Mouse (Mus musculus) C2C12 (cell line): ENCODE measurements around the gene Gm17581. TPM values are rescaled to one million over a fixed set of nuclear protein-coding genes. Genes with fewer than 3 reads are reported as not detected.
"Not testable (repeated sequence)": the region's sequence is repeated elsewhere in the genome, so short reads cannot be mapped to it uniquely, and the experiment has no call there.

Source experiments
- H3K27me3 ChIP-seq: one replicate; pipeline ENCODE4 v1.6.1; 2011; ENCODE audit not compliant: control insufficient read depth, insufficient read depth, insufficient read length
- H3K36me3 ChIP-seq: one replicate; pipeline ENCODE4 v1.6.1; 2011; ENCODE audit not compliant: control insufficient read depth, insufficient read depth
- H3K4me3 ChIP-seq: one replicate; pipeline ENCODE4 v1.5.1; 2011; ENCODE audit warnings: mild to moderate bottlenecking, control low read depth; ENCODE audit not compliant: poor library complexity, insufficient read depth, severe bottlenecking
- H3K79me2 ChIP-seq: one replicate; pipeline ENCODE4 v1.6.1; 2011; ENCODE audit not compliant: control insufficient read depth, insufficient read depth
- H3K79me3 ChIP-seq: one replicate; pipeline ENCODE4 v1.6.1; 2011; ENCODE audit warnings: low read depth, control low read depth
- H3ac ChIP-seq: one replicate; pipeline ENCODE3; 2011; ENCODE audit warnings: low read depth; ENCODE audit not compliant: control insufficient read depth, insufficient read length
- CEBPB ChIP-seq: IDR thresholded peaks from one replicate; pipeline ENCODE4 v1.6.1; 2011; ENCODE audit warnings: low read depth, mild to moderate bottlenecking, control low read depth, moderate library complexity
- CTCF ChIP-seq: IDR thresholded peaks from one replicate; pipeline ENCODE4 v1.5.1; 2011; ENCODE audit not compliant: control insufficient read depth, insufficient read depth, insufficient read length
- FOSL1 ChIP-seq: IDR thresholded peaks from one replicate; pipeline ENCODE4 v1.8.0; 2011; ENCODE audit warnings: mild to moderate bottlenecking, low read length; ENCODE audit not compliant: poor library complexity, insufficient read depth, severe bottlenecking
- MAX ChIP-seq: IDR thresholded peaks from one replicate; pipeline ENCODE4 v1.6.1; 2011; ENCODE audit warnings: mild to moderate bottlenecking, control low read depth
- MYOD1 ChIP-seq: IDR thresholded peaks from one replicate; pipeline ENCODE4 v1.6.1; 2011; ENCODE audit warnings: low read depth; ENCODE audit not compliant: control insufficient read depth, insufficient read length
- MYOG ChIP-seq: IDR thresholded peaks from one replicate; pipeline ENCODE4 v1.6.1; 2011; ENCODE audit not compliant: control insufficient read depth, insufficient read length; ENCODE audit errors: extremely low read depth
- USF1 ChIP-seq: IDR thresholded peaks from one replicate; pipeline ENCODE4 v1.6.1; 2011; ENCODE audit warnings: low read depth, mild to moderate bottlenecking, control low read depth, moderate library complexity
- long read RNA-seq, 2 experiments: library from polyadenylated mRNA; unstranded; transcript quantifications; one replicate each; pipeline ENCODE4 v2.0.0; 2019 to 2020
- polyA plus RNA-seq: library from polyadenylated mRNA; unstranded; fragments of >200 nt; fragmentation: generic; extraction: Trizol; gene quantifications from one replicate; pipeline ENCODE4 v1.2.1, GENCODE M21; 2012; ENCODE audit warnings: missing spikeins

Gene Gm17581
- polyA plus RNA-seq, result not detected
- long read RNA-seq, experiment 1, result 0 reads
- long read RNA-seq, experiment 2, result 0 reads

DNA sequence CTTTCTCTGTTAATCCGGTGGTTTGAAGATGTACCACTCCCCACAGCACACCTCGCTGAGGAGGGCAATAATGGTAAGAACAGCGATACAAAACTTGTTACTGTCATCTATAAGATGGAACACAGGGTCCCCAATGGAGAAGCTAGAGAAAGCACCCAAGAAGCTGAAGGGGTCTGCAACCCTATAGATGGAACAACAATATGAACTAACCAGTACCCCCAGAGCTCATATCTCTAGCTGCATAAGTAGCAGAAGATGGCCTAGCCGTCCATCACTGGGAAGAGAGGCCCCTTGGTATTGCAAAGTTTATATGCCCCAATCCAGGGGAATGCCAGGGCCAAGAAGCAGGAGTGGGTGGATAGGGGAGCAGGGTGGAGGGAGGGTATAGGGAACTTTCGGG, at the start of gene Gm17581:
TSS of gene Gm17581 (minus strand) at position 101 of the 400 bp plus-strand sequence.
- not testable (repeated sequence) for H3K79me2 ChIP-seq, H3K27me3 ChIP-seq, H3K4me3 ChIP-seq

DNA sequence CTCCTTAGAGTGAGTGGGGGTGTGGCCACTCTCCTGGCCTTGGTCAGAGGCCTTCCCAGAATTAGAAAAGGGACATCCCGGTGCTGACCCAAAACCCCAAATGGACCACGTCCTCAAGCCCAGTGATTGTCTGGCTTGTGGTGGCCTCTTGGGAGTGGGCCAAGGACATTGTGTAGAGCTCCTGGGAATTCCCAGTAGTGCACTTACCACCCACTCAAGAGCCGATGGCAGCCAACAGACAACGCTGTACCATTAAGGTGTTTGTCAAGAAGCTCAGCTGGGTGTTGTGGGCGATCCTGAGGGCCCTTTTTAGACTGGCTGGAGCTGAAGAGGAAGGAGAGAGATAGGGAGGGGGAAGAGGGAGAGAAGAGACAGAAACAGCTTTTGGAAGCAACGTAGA, 48.9 kb upstream of the Gm17581 start:
- Histone ChIP-seq H3ac (no peak overlapping the region), H3K79me2 (no peaks in the 10 kb centered on the region), H3K27me3 (peaks cover 26% of the 10 kb centered on the region), H3K79me3 (no peaks in the 10 kb centered on the region), H3K4me3 (no peak overlapping the region), H3K36me3 (no peaks in the 10 kb centered on the region)
- TF ChIP-seq FOSL1, result no peak

More for the DNA sequence above, at the start of gene Gm17581:
- not testable (repeated sequence) for H3K36me3 ChIP-seq, H3ac ChIP-seq, H3K79me3 ChIP-seq

DNA sequence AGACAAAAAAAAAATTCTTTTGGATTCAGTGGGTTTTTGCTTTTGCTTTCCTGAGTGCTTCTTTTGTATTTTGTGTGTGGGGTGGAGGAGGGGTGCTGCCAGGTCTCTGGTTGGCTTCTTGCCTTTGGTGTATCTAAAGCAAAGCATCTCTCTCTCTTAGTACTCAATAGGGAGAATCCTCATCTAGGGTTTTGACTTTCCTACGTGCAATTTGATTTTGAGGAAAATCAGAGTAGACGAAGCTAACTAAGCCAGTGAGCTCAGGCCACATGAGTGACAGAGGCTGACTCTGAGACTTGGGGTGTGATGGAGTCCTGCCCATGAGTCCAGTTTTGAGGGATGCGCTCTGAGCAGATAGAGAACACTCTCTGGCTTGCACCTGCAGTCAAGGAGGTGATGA, 43.8 kb upstream of the Gm17581 start:
- TF ChIP-seq CEBPB (no peak), MYOD1 (no peak)
- Histone ChIP-seq H3K36me3 (no peaks in the 10 kb centered on the region), H3K4me3 (no peak overlapping the region), H3K79me2 (no peaks in the 10 kb centered on the region), H3K27me3 (peaks cover 51% of the 10 kb centered on the region), H3ac (no peak overlapping the region), H3K79me3 (no peaks in the 10 kb centered on the region)

DNA sequence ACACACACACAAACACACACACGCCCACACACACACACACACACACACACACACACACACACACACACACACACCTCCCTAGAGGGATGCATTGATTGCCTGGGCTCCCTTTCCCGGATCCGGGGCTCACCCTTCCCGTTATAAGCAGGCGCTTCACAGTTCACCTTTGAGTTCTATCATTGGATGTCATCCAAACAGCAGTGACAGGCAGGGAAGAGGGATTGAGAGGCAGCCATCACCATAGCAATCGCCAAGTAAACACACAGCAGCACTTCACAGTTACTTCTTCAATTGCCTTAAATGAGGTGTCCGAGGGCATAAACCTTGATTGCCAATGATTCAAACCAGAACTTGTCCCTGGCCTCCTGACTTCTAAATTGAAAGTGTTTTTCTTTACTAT, 43.4 kb upstream of the Gm17581 start:
- Histone ChIP-seq H3ac (no peak overlapping the region), H3K79me2 (no peaks in the 10 kb centered on the region), H3K79me3 (no peaks in the 10 kb centered on the region), H3K4me3 (no peak overlapping the region), H3K27me3 (peaks cover 53% of the 10 kb centered on the region), H3K36me3 (no peaks in the 10 kb centered on the region)
- TF ChIP-seq USF1, result no peak
- TF ChIP-seq MYOG, result no peak
- TF ChIP-seq MYOD1, result no peak
- TF ChIP-seq FOSL1, result no peak
- no peak for TF ChIP-seq MAX
- TF ChIP-seq CTCF, result no peak
- TF ChIP-seq CEBPB, result no peak

DNA sequence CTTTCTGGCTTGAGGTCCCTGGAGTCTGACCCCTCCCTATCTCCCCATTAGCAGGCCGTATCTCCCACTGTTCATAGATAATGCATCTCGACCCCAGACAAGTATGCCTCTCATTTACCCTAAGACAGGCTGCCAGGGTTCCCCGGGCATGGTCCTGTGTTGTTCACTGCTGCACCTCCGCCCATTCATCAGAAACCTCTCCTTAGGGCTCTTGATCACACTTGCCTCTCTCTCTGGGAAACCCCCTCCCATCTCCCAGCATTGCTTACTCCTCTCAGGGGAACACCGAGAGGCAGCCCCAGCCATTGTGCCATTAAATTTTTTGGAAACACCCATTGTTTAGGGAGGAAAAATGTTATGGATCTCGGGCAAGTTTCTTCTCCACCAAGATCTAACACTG, 42.3 kb upstream of the Gm17581 start:
- Histone ChIP-seq H3ac (no peak overlapping the region), H3K27me3 (peaks cover 64% of the 10 kb centered on the region), H3K79me2 (no peaks in the 10 kb centered on the region), H3K36me3 (no peaks in the 10 kb centered on the region), H3K79me3 (no peaks in the 10 kb centered on the region), H3K4me3 (no peak overlapping the region)
- TF ChIP-seq USF1, result no peak
- no peak for TF ChIP-seq MYOG
- TF ChIP-seq MYOD1, result no peak
- TF ChIP-seq CTCF, result no peak
- no peak for TF ChIP-seq MAX
- TF ChIP-seq CEBPB, result no peak
- TF ChIP-seq FOSL1, result no peak

DNA sequence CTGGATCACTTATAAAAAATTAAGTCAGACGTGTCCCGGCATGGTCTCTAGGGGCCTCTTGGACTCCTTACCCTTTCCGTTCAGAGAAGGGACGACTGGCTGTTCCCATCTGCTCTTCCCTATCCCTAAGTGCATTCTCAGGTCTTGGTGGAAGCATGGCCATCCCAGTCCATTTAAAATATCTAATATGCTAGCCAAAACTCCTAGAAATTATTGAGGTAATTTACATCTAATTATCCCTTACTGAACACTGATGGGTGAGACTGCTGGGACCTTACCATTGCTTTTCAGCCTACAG, 42.0 kb upstream of the Gm17581 start:
- H3K4me3 ChIP-seq, result no peak overlapping the region
- no peak overlapping the region for H3ac ChIP-seq
- TF ChIP-seq MYOD1, result no peak
- no peak for TF ChIP-seq MAX
- TF ChIP-seq CTCF, result no peak
- no peak for TF ChIP-seq FOSL1
- no peak for TF ChIP-seq USF1
- no peak for TF ChIP-seq MYOG
- no peak for TF ChIP-seq CEBPB
- no peaks in the 10 kb centered on the region for H3K36me3 ChIP-seq
- no peaks in the 10 kb centered on the region for H3K79me3 ChIP-seq
- H3K27me3 ChIP-seq, result peaks cover 66% of the 10 kb centered on the region
- H3K79me2 ChIP-seq, result no peaks in the 10 kb centered on the region
